Mouse (Mus musculus) megakaryocyte, embryonic 14.5 days (primary cell): Measurements from ENCODE around the gene Cdc42ep2.

Experiments used
- FLI1 ChIP-seq: IDR thresholded peaks from 2 replicates; pipeline ENCODE4 v1.6.1; 2012; ENCODE audit warnings: low read length, inconsistent platforms, mixed read lengths
- GATA1 ChIP-seq: IDR thresholded peaks from 3 replicates; pipeline ENCODE4 v1.6.1; 2012; ENCODE audit warnings: mixed read lengths, low read length, inconsistent platforms, borderline replicate concordance

GRCm38 (mm10) chr19:5885838-5886237, 38.8 kb downstream of the Cdc42ep2 start:
- TF ChIP-seq GATA1 (no peak), FLI1 (no peak)
